Mouse (Mus musculus) spleen, embryonic (tissue): ENCODE measurements at regions not wholly inside any gene's neighbourhood (a gene's known extent, or its start where the extent isn't known, plus 50 kb on each side); places are given as distances from the start of the nearest gene placed in this dataset.
"Not testable (repeated sequence)": the region's sequence is repeated elsewhere in the genome, so short reads cannot be mapped to it uniquely, and the experiment has no call there.

ENCODE experiments used
- CTCF ChIA-PET: fragments of 350-600 bp; sonication (Branson Sonifier 250); formaldehyde crosslinking; loops from one replicate; lab custom pipeline; 2022; lab: Charles Lee

DNA sequence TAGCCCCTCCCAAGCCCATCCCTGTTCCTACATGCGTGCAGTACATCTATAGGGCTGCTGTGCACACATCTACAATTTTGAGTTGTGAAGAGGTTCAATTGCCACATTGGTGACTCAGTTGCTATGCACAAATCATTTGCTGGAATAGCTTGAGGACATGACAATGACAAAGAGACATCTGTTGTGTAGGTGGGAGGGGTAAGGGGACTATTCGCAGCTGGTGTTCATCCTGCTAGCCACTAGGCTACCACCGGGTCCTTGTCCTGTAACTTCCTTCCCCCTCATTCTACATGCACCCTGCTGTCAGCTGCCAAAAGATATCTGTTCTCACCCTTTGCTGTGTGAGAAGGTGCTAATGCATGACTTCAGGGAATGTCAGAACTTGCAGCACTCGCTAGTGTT lies 1117.7 kb upstream of the Arrdc3 start:
- CTCF ChIA-PET: no interaction called here

DNA sequence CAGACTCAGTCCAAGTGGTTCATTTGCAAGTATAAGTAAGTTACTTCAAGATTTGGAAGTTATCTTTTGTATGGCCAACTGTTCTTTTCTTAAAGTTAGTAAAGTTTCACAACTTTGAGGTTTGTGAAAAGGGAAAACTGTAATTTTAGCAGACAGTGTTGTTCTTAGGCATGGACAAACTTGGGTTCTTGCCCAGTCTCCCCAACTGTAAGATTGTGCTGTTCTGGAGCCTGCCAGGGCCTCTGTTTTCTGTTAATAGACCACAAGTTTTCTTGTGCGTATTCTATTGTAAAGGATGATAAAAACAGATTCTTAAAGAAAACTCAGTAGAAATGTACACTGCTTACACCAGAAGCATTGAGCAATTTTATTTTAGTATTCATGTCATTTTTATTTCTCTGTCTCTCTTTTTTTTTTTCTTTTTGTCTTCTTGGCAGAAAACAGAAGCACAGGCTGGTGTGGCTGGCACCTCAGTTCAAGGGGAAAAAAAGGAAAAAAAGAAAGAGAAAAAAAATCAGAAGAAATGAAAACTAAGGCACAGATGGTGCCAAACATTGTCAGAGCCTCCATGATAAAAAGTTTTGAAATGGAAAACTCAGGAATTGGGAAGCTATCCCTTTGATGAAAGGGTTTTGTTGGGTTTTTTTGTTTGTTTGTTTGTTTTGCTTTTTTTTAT lies 1098.1 kb upstream of the Arrdc3 start:
- CTCF ChIA-PET: no interaction called here

DNA sequence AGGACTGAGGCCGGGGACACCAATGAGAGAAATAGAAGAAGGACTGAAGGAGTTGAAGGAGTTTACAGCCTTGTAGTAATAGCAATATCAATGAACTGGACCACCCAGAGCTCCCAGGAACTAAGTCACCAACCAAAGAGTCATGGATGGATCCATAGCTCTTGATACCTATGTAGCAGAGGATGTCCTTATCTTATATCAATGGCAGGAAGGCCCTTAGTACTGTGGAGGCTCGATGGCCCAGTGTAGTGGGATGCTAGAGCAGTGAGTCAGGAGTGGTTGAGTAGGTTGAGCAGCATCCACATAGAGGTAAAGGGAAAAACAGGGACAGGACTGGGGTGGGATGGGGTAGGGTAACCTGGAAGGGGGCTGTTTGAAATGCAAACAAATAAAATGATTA lies 1081.6 kb upstream of the Arrdc3 start:
- CTCF ChIA-PET: no interaction called here

DNA sequence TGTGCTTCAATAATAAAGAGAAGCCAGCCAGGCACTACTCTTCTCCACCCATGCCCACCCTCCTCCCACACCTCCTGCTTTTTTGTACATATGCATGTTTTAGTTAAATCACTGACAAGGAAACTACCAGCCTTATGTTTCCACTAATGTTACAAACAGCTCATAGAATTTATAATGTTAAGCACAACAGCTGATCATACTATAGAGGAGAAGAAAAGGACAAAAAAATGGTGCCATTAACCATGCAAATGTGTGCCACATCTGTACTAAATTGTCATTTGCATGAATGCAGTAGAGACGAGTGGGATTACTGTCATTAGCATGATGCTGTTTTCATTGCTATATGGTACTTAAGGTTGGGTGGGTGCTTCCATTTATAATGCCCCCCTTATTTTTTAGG lies 1047.6 kb upstream of the Arrdc3 start:
- CTCF ChIA-PET: no interaction called here

DNA sequence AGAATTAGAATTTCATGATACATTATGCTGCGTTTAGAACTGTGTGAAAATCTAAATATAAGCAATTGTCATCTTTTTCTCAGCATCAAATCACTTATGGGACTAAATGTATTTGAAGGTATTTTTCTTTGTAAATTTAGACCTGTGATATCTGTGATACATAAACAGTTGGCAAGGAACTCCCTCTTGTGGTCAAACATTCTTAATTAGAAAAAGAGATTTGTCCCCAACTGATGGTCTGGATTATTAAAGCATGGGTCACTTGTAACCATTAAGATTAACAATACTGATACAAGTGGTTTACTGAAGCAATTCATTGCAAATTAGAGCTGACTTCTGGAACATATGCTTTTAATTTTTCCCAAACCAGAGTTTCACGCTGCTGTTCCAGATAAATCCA lies 1038.4 kb upstream of the Arrdc3 start:
- CTCF ChIA-PET: no interaction called here

DNA sequence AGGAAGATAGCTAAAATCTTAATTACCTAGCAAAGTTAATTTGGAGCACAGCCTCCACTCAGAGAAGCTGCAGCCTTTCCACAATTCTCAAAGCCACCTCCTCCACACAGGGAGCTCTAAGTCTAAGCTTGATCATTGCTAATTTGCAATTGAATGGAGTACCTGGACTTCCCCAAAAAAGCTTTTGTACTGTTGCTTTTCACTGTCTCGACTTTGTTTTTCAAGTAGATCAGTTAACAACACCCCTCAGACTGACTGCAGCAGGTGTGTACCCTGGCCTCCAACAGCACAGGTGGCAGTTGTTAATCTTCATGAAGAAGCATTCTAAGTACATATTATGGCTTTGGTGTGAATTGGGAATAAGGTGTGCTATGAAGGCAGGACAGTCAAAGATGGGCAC lies 1015.7 kb upstream of the Arrdc3 start:
- CTCF ChIA-PET: not testable (repeated sequence)

DNA sequence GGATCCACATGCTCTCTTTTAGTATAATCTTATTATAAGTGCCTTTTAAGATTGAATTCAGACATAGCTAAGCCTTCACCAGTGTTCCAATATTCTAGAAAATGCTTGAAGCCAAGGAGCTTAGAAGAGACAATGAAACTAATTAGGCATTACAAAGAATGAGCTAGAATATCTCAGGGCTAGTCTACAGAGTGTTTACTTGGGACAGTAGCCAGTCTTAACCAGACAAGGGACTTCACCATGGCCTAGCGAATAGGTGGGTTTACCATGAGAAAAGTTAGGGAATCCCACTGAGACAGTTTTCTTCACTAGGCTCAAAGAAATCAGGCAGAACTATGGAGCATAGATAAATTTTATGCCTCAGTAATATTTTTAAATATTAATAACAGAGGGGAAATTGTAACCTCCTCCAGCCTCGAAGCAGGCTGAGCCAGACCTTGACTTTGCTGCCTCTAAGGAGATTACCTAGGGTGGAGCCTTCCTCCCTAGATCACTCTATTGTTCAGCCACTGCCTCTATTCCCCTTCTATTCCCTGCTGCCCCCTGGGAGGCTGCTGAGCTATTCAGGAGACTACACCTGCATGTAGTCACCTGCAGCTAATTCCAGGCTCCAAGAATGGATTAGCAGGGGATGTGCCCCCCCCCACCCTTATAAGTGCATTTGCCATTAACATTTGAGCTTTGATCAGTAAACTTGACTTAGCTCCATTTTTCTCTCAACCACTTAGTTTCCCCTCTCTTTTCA lies 1014.5 kb upstream of the Arrdc3 start:
- CTCF ChIA-PET: no interaction called here

DNA sequence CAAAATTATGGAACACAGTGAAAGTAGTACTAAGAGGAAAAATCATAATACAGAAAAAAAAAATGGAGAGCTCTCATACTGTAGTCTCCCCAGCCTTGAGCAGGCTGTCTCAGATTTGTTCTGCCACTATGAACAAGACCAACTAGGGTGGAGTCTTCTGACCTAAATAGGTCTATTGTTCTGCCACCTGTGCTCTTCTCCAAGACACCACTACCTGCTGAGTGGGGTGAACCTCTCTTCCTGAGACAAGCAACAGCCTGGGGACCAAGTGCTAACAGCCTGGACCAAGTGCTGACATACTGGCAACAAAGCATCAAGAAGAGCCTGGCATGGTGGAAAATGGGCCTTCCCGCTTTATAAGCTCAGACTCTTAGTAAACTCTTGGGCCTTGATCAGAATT lies 1003.0 kb upstream of the Arrdc3 start:
- CTCF ChIA-PET: interaction anchor here (0.7 kb wide), 1 partner anchor 646 kb away, joined by 4 read pairs; no protein-coding TSS in a partner anchor

DNA sequence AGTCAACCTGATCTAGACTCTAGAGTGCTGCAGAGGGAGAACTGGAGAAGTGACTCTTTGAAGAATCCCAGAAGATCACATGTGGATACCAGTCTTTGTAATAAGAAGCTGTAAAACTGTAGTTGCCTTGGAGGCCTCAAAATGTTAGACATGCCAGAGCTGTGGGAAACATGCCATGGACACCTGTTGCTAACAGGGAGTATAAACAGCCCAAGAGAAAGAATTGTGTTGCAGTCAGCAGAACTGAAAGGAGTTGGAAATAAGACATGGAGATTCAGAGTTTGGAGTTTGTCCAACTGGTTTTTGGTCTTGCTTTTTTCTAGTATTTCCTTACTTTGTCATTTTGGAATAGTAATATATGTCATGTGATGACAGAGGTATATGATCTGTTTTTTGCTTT lies 997.2 kb upstream of the Arrdc3 start:
- CTCF ChIA-PET: no interaction called here

DNA sequence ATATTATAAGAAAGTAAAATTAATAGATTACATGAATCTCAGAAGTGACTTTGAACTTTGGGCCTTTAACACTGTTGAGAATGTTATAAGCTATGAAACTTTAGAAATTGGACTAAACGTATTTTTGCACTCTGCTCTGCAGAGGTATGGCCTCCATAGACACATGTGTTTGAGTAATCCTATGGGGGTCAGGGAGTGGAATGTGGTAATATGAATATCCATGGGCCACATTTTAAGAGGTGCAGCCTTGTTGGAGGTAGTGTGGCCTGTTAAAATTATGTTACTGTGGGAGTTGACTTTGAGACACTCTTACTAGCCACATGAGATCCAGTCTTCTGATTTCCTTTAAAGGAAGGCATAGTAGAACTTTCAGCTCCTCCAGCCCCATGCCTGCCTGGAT lies 996.8 kb upstream of the Arrdc3 start:
- CTCF ChIA-PET: no interaction called here
